Mouse (Mus musculus) heart, embryonic 12.5 days (tissue): Measurements from ENCODE around the gene Sprtn. TPM values are rescaled to one million over a fixed set of nuclear protein-coding genes. Genes with fewer than 3 reads are reported as not detected.

Source experiments
- ATAC-seq: fragments of 200-750 bp; cut with Nextera tagmentation; 2 replicates; pipeline ENCODE4 v1.8.0; 2017; ENCODE audit warnings: moderate TSS enrichment, moderate library complexity; ENCODE audit not compliant: insufficient number of reproducible peaks, low FRiP score
- H3K27ac ChIP-seq: fragments of 300-500 bp; sonication (generic); 2 replicates; pipeline ENCODE4 v1.5.1; 2016; ENCODE audit warnings: mild to moderate bottlenecking, moderate library complexity; ENCODE audit not compliant: poor library complexity, severe bottlenecking
- H3K27me3 ChIP-seq: fragments of 300-500 bp; sonication (generic); replicated peaks from 2 replicates; pipeline ENCODE4 v1.6.1; 2016; ENCODE audit warnings: mild to moderate bottlenecking, moderate library complexity
- H3K36me3 ChIP-seq: fragments of 300-500 bp; sonication (generic); 2 replicates; pipeline ENCODE4 v1.6.1; 2016; ENCODE audit warnings: mild to moderate bottlenecking, moderate library complexity
- H3K4me1 ChIP-seq: fragments of 300-500 bp; sonication (generic); replicated peaks from 2 replicates; pipeline ENCODE4 v1.6.1; 2016; ENCODE audit warnings: mild to moderate bottlenecking
- H3K4me2 ChIP-seq: fragments of 300-500 bp; sonication (generic); 2 replicates; pipeline ENCODE4 v1.6.1; 2016; ENCODE audit warnings: mild to moderate bottlenecking, moderate library complexity
- H3K4me3 ChIP-seq: fragments of 300-500 bp; sonication (generic); 2 replicates; pipeline ENCODE4 v1.5.1; 2016; ENCODE audit warnings: mild to moderate bottlenecking
- H3K9ac ChIP-seq: fragments of 300-500 bp; sonication (generic); 2 replicates; pipeline ENCODE4 v1.6.1; 2016; ENCODE audit warnings: mild to moderate bottlenecking, moderate library complexity
- H3K9me3 ChIP-seq: fragments of 300-500 bp; sonication (generic); replicated peaks from 2 replicates; pipeline ENCODE4 v1.6.1; 2016; ENCODE audit warnings: mild to moderate bottlenecking, moderate library complexity
- WGBS: fragments of 180-500 bp; shearing (Covaris S2); methylation state at CpG from one replicate; pipeline ENCODE4 v1.1.7; 2016; 5-methylcytosine and 5-hydroxymethylcytosine counted together
- polyA plus RNA-seq: library from polyadenylated mRNA; unstranded; fragments of >200 nt; fragmentation: Nextera tagmentation; extraction: Ambion mirVana; gene quantifications from 2 replicates; pipeline ENCODE4 v1.2.1, GENCODE M21; 2016

Sprtn gene
- polyA plus RNA-seq, 1 experiment from 2014 or later = 10.4 TPM

GRCm38 (mm10) chr8:124925544-124926266 is 28.0 kb downstream of the Sprtn start:
- Histone ChIP-seq H3K36me3 (peaks cover 6% of the 10 kb centered on the region; the same call in 1 of the 2 replicates), H3K4me3 (no peak overlapping the region), H3K27ac (peak overlapping the region; percentile 78), H3K9ac (no peak overlapping the region), H3K4me2 (peak overlapping the region; percentile 7), H3K9me3 (no peaks in the 10 kb centered on the region), H3K4me1 (peaks cover 90% of the 10 kb centered on the region), H3K27me3 (no peaks in the 10 kb centered on the region)
- 29% methylated on average over 14 of the region's 14 CpGs for WGBS
- ATAC-seq = no peak

DNA sequence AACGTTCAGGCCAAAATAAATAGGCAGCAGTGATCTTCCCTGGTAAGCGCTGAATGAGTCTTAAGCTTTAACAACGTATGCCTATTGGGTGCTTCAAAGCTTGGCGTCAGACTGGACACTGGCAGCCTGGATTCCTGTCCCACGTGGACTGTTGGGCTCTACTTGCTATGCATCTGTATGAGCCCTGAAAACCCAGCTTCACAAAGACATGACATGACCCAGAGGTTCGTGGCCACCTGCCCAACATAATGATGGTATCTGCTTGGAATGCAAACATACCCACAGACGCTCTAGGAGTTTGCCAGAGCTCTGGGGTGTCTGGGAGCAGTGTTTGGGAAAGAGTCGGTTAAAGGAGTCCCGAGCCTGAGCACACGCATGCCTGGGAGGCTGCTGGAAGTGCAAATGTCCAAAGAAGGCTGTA is 28.7 kb downstream of the Sprtn start:
- peak overlapping the region; percentile 7 for H3K4me2 ChIP-seq
- no peak overlapping the region for H3K9ac ChIP-seq
- ATAC-seq = peak; percentile 46

GRCm38 (mm10) chr8:124929006-124929405 is 31.3 kb downstream of the Sprtn start:
- Histone ChIP-seq H3K4me2 (no peak overlapping the region), H3K27ac (no peak overlapping the region), H3K9ac (no peak overlapping the region), H3K4me3 (no peak overlapping the region), H3K4me1 (peaks cover 67% of the 10 kb centered on the region), H3K36me3 (peaks cover 11% of the 10 kb centered on the region; the same call in 1 of the 2 replicates), H3K27me3 (no peaks in the 10 kb centered on the region), H3K9me3 (no peaks in the 10 kb centered on the region)
- no peak for ATAC-seq
- WGBS = 78% methylated on average over 11 of the region's 11 CpGs

More for the DNA sequence above, 28.7 kb downstream of the Sprtn start:
- Histone ChIP-seq H3K4me3 (no peak overlapping the region), H3K27ac (peak overlapping the region; percentile 78), H3K9me3 (no peaks in the 10 kb centered on the region), H3K27me3 (no peaks in the 10 kb centered on the region), H3K36me3 (peaks cover 10% of the 10 kb centered on the region; the same call in 1 of the 2 replicates), H3K4me1 (peaks cover 86% of the 10 kb centered on the region)
- 24% methylated on average over 10 of the region's 10 CpGs for WGBS

DNA sequence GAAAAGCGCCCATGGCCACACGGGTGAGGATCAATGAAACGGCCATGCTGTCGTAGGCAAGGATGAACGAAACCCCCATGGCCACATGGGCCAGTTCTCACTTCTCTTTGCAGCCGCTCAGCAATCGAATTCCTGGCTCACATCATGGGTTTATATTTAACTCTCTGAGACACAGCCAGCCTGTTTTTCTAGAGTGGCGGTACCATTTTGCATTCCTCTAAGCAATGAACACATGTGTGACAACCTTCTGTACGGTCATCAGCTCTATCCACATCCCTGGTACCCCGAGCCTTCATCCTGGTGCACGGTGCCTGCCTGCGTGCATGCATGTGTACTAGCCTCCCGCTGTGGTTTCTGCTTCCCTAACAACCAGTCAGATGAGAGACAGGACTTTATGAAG is 32.4 kb downstream of the Sprtn start:
- Histone ChIP-seq H3K9ac (no peak overlapping the region), H3K9me3 (no peaks in the 10 kb centered on the region), H3K4me3 (no peak overlapping the region), H3K4me1 (peaks cover 65% of the 10 kb centered on the region), H3K27ac (peak overlapping the region; percentile 71), H3K4me2 (peak overlapping the region; percentile 8), H3K36me3 (peaks cover 11% of the 10 kb centered on the region; the same call in 1 of the 2 replicates), H3K27me3 (no peaks in the 10 kb centered on the region)
- no peak for ATAC-seq
- 60% methylated on average over 13 of the region's 13 CpGs for WGBS

- no peak overlapping the region for H3K9ac ChIP-seq
- peak overlapping the region; percentile 71 for H3K27ac ChIP-seq
- peaks cover 11% of the 10 kb centered on the region; the same call in 1 of the 2 replicates for H3K36me3 ChIP-seq
- ATAC-seq = no peak
- WGBS = 91% methylated on average over 4 of the region's 4 CpGs
- no peak overlapping the region for H3K4me3 ChIP-seq
- H3K9me3 ChIP-seq = no peaks in the 10 kb centered on the region
- H3K4me2 ChIP-seq = peak overlapping the region; percentile 8; the same call in 1 of the 2 replicates
- no peaks in the 10 kb centered on the region for H3K27me3 ChIP-seq
- H3K4me1 ChIP-seq = peaks cover 63% of the 10 kb centered on the region
Observed at GRCm38 (mm10) chr8:124930649-124931048, 33.0 kb downstream of the Sprtn start.

DNA sequence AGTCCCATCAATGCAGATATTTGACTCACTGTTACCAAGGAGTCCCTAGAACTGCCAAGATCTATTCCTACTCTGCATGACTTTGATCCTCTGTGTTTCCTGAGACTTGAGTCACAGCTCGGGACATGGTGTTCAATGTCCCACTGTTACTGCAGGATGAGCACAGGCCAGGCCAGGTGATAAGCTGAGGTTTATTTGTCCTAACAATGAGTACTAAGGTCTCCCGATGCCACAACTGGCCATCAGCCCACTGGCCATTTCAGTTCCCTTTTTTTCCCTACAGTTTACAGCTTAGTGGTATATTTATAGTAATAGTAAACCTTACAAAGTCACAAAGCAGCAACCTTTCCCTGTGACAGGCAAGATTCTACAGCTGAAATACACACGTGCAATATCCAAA is 34.7 kb downstream of the Sprtn start:
- Histone ChIP-seq H3K27me3 (no peaks in the 10 kb centered on the region), H3K4me3 (no peak overlapping the region), H3K27ac (0 out of 2 replicates have a peak overlapping the region, but pooled peaks have one; percentile 18), H3K36me3 (peaks cover 16% of the 10 kb centered on the region; the same call in 1 of the 2 replicates), H3K4me2 (no peak overlapping the region), H3K4me1 (peaks cover 54% of the 10 kb centered on the region), H3K9ac (no peak overlapping the region), H3K9me3 (no peaks in the 10 kb centered on the region)
- 60% methylated on average over 3 of the region's 3 CpGs for WGBS
- no peak for ATAC-seq

- peaks cover 16% of the 10 kb centered on the region for H3K36me3 ChIP-seq
- no peak for ATAC-seq
- H3K27ac ChIP-seq = no peak overlapping the region
Observed at GRCm38 (mm10) chr8:124935116-124935515, 37.4 kb downstream of the Sprtn start.

DNA sequence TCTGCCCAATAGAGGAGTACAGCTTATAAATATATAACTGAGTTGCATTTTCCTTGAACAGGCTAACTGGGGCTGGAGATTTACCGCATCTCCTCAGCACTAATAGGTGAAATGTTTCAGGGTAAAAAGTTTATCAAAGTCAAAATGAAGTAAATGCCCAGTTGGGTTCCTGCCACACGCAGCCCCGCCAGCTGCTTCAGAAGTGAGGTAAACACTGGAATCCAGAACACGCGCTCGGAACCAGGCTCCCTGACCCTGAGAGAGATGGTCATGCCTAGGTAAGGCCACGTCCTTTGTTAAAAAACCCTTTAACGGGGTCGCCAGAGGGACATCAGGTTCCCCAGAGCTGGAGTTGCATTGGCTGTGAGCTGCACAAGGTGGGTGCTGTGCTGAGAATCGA is 39.0 kb downstream of the Sprtn start:
- Histone ChIP-seq H3K27ac (peak overlapping the region; percentile 82), H3K9me3 (no peaks in the 10 kb centered on the region), H3K4me1 (peaks cover 45% of the 10 kb centered on the region), H3K27me3 (no peaks in the 10 kb centered on the region), H3K4me3 (no peak overlapping the region), H3K36me3 (peaks cover 23% of the 10 kb centered on the region), H3K9ac (no peak overlapping the region), H3K4me2 (no peak overlapping the region)
- 95% methylated on average over 10 of the region's 10 CpGs for WGBS
- ATAC-seq = no peak

More at GRCm38 (mm10) chr8:124935116-124935515, 37.4 kb downstream of the Sprtn start:
- WGBS = 78% methylated on average over 5 of the region's 5 CpGs
- H3K9me3 ChIP-seq = no peaks in the 10 kb centered on the region
- no peak overlapping the region for H3K9ac ChIP-seq
- H3K4me3 ChIP-seq = no peak overlapping the region
- peaks cover 43% of the 10 kb centered on the region for H3K4me1 ChIP-seq
- H3K27me3 ChIP-seq = no peaks in the 10 kb centered on the region
- no peak overlapping the region for H3K4me2 ChIP-seq

DNA sequence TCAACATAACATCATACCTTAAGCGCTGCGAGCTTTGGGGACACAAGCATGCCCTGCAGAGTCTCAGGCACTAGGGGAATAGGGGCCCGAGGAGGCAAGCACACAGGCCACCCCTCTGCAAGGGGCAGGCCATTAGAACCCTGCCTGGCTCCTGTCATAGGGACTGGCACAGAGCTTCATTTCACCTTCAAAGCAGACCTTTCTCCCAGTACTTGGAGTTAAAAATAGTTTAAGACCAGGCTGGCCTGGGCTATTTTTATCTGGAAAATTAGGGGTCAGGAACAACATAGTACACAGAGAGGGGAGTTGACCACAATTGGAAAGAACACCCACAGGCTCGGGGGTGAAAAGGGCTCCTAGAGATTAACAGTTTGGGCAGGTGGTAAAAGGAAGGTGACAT is 39.6 kb downstream of the Sprtn start:
- no peak overlapping the region for H3K9ac ChIP-seq
- no peaks in the 10 kb centered on the region for H3K27me3 ChIP-seq
- WGBS = 62% methylated on average over 4 of the region's 4 CpGs
- H3K4me2 ChIP-seq = no peak overlapping the region
- H3K4me3 ChIP-seq = no peak overlapping the region
- H3K36me3 ChIP-seq = peaks cover 24% of the 10 kb centered on the region
- ATAC-seq = no peak
- H3K27ac ChIP-seq = peak overlapping the region; percentile 82
- H3K4me1 ChIP-seq = peaks cover 48% of the 10 kb centered on the region
- no peaks in the 10 kb centered on the region for H3K9me3 ChIP-seq

DNA sequence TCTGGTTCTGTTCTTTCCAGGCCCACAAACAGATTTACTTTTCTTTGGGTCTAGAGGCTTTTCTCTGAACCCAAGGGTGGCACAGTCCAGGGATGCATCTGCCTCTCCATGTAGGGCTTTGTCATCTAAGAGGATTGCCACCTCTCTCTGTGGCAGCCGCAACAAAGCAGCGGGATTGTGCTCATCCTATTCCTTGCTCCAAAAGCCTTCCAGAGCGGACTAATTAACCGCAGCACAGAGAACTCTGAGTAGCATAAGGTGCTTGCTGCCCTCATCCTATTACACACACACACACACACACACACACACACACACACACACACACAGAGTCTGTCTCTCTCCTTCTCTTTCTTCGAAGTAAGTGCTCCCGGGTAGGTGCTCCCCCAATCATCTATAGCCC is 46.1 kb downstream of the Sprtn start:
- H3K4me3 ChIP-seq = no peak overlapping the region
- no peak overlapping the region for H3K9ac ChIP-seq
- 93% methylated on average over 6 of the region's 6 CpGs for WGBS
- no peak overlapping the region for H3K4me2 ChIP-seq
- no peak overlapping the region for H3K27ac ChIP-seq
- no peak for ATAC-seq
- H3K4me1 ChIP-seq = peaks cover 50% of the 10 kb centered on the region
- no peaks in the 10 kb centered on the region for H3K9me3 ChIP-seq
- no peaks in the 10 kb centered on the region for H3K27me3 ChIP-seq
- peaks cover 19% of the 10 kb centered on the region for H3K36me3 ChIP-seq

DNA sequence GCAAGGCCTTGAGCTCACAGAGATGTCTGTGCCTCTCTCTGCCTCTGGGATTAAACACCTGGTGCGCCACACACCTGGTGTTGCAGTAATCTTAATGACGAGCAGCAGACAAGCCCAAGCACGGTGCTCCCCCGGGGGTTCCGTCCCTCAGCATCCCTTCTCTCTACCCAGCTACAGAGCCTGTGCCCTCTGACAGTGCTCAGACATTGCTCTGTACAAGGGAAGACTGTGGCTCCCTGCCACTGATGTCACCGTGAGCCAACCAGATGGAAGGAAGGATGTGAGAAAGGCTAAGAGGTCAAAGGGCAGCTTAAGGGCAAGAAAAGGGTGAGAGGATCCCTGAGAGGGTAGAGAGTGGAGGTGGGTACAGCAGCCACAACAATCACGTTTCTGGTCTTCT is 46.7 kb downstream of the Sprtn start:
- H3K27me3 ChIP-seq = no peaks in the 10 kb centered on the region
- H3K4me3 ChIP-seq = no peak overlapping the region
- 72% methylated on average over 7 of the region's 7 CpGs for WGBS
- peaks cover 50% of the 10 kb centered on the region for H3K4me1 ChIP-seq
- H3K9me3 ChIP-seq = no peaks in the 10 kb centered on the region
- H3K4me2 ChIP-seq = peak overlapping the region; percentile 83; the same call in 1 of the 2 replicates
- no peak for ATAC-seq
- no peak overlapping the region for H3K9ac ChIP-seq
- H3K36me3 ChIP-seq = peaks cover 13% of the 10 kb centered on the region
- no peak overlapping the region for H3K27ac ChIP-seq
